Mouse (Mus musculus) 416B (cell line): Measurements from ENCODE around the gene Oas1a.
"Not testable (repeated sequence)": the region's sequence is repeated elsewhere in the genome, so short reads cannot be mapped to it uniquely, and the experiment has no call there.

Experiments
- DNase-seq: peaks from one replicate; pipeline ENCODE4 v3.0.0; 2011; ENCODE audit warnings: low read depth

Oas1a gene

DNA sequence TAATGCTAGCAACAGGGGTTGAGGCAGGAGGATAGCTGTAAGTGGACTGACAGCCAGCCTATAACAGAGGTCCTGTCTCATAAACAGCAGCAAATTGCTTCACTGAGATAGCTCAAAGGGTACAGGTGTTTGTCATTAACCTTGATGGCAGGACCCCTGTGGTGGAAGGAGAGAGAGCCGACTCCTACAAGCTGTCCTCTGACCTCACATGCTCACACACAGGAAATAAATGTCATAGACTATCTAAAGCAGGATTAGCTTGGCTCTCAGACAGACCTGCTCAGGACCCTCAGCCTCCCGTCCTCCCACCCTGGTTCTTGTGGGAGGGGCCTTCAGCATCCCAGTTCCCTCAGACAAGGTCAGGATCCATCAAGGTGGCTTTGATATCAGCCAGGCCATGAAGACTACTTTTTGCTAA lies 15.1 kb downstream of the Oas1a start:
- DNase-seq: no peak

DNA sequence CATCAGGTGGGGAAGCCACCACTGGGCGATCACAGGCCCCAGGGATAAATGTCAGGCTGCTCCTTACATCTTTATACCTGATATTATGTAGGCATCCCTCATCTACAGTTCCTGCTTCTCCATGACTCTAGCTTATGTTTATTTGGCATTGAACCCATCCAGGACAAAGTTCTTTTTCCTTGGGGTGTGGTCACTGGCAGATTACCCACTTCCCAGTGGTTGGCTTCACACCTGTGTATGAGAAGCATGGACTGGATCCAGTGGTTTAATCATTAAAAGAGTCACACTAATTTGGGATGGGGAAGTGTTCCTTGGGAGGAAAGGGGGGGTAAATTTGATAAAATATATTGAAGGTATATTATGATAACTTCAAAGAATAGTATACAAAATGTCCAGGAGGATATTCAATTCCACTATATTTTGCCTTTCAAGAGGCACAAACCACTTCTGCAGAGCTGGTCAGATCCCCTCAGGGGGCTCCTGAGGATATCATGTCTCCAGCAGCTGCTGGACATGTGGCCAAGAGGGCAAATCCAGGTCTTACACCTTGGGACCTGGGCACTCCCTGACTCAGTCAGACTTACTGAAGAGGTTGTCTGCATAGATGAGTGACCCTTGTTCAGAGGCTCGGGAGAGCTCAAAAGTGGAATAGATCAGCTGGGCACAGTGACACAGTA lies 15.6 kb downstream of the Oas1a start:
- DNase-seq: not testable (repeated sequence)

DNA sequence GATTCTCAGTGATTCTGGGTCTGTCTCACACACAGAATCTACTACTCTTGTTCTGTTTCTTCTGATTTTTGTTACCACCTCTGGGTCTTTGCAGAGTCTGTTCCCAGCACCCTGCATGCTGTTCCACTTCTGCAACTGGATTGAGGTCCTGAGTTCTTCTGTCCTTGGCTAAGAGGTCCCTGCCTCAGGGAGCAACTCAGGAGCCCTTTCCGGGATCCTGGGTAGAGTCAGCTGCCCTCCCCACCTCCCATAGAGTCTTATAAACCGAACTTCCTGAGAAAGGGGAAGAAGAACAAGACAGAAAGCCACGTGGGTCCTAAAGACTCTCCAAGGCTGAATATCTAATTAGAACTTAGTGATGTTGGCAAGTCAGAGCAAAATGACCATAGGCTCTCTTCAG lies 16.3 kb downstream of the Oas1a start:
- no peak for DNase-seq

DNA sequence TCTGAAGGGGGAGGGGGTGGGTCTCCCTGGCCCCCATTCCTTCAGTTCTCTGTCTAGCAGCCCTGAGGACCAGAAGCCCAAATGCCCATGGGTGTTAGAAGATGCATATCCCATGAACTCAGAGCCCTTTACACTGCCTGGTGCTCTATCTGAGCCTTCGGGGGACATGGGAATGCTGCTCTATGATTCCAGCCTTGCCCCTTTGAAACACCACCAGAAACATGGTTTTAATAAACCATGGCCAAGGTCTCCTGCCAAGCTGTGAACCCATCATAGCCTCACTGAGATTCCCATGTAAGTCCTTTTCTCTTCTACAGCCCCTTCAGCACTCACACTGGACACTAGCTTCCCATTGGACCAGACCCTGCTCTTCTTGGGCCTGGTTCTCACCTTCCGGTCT lies 17.3 kb downstream of the Oas1a start:
- no peak for DNase-seq

DNA sequence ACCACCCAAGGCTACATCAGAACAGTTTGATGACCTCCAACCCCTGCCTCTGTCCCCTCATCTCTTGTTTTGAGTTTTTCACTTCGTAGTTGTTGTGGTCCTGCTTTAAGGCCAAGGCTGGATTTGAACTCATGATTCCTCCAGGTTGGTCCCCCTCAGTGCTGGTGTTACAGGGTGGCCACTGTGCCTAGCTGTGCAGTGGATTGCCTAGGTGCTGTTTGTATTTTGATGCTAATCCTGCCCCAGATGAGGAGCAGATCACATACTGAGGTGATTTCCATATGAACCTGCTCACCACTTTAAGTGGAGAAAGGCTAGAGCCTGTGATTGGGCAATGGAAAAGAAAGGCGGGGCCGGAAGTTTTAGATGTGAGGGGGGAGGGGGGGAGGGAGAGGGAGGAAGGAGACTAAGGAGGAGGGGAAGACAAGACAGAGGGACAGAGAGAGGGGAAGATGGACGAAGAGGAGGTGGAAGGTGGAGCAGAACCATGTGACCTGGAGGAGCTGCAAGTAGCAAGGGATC lies 19.0 kb downstream of the Oas1a start:
- not testable (repeated sequence) for DNase-seq

DNA sequence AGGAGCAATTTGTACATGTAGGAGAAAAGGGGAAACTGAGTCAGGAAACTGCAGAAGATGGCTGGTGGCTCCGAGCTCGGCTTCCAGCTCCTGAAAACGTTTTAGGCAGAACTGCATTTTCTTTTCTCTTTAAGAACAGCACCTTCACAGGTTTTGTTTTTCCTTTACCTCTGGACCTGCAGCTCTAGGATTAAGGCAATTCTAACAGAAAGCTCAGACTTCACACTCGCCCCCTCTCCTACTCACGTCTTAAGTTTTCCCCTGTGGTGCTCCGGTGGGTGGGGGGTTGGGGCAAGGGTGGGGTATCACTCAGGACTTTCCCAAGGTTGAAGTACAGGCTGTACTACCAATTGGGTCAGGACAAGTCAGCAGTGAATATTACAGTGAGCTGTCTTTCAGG lies 19.5 kb downstream of the Oas1a start:
- DNase-seq: no peak

DNA sequence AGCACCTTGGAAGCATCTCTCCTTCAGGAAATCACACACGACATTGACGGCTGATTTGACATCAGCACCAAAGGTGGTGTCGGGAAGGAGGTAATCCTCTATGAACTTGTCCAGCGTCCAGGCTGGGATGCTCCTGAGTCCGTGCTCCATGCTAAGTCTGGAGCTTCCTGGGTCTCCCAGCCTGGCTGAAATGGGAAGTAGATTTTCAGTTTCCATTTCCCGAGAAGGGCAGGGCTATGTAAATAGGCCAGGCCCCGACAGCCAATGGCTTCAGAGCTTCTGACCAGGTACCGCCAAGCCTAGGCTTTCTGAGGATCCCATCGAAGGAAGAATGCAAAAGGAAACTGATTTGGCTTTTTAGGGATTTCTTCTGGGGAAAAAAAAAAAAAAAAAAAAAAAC lies 19.9 kb downstream of the Oas1a start, which contains the start of gene Oas1g:
Oas1g (minus strand) TSS at position 201 of the 400 bp plus-strand sequence.
- DNase-seq: not testable (repeated sequence)

DNA sequence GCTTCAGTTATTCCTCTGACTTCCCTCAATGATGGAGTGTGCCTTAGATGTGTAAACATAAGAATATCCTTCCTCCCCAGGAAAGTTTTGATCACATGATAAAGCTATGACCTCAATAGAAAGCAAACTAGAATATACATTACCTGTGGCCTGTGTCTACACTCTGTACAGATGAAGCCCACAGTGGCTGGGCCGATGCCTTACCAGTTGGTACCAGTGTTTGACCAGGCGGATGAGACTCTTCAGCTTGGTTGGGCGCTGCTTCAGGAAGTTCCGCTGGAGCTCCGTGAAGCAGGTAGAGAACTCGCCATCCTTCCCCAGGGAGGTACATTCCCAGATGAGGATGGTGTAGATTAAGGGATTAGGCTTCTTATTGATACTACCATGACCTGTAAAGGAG lies 25.6 kb downstream of the Oas1a start:
- not testable (repeated sequence) for DNase-seq

DNA sequence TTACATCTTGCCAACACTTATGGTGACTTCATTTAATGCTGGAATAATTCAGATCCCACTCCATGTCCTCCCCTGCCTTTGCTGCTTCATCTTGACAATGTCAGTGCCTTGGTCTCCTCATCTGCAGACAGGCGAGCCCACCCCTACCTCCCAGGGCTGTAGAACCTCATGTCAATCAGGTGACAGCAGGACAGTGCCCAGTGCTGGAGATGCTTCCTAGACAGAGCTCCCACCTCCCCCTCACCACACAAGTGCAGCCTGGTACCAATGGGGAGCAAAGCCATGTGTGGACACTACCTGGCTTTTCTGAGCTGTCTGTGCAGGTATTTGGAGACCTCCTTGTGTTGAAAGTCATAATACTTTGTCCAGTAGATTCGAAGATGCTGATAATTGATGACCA lies 28.5 kb downstream of the Oas1a start:
- DNase-seq: not testable (repeated sequence)

DNA sequence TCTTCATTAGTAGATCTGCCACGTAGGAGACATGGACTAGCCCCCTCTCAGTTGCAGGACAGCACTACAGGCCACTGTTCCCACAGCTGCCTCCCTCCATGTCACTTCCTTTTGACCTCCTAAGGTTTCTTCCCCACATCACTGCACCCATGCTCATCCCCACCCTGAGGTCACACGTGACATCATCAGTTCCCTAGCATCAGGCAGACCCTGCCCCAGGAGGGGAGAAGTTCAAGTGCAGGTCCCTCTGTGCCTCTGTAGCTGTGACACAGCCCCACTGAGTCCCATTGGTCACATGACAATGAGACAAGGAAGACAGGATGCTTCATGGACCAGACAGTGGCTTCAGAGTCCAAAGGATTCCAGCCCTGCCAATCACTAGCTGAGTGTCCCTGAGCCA lies 29.9 kb downstream of the Oas1a start:
- not testable (repeated sequence) for DNase-seq

DNA sequence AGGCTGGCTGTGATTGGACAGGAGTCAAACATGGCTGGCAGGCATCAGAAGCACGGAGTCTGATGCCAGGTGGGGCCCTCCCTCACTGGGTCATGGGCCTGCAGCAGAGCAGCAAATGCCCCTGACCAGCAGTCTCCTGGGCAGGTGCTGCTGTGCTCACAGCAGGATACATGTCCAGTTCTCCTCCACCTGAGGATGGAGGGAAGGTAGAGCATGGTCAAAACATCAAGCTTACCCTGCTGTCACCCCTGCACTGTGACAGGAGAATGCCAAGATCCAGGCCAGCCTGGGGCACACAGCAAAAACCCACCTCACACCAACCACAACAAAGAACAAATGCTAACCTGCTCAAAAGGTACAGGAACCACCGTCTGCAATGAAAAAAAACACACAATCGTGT lies 30.5 kb downstream of the Oas1a start:
- DNase-seq: not testable (repeated sequence)

DNA sequence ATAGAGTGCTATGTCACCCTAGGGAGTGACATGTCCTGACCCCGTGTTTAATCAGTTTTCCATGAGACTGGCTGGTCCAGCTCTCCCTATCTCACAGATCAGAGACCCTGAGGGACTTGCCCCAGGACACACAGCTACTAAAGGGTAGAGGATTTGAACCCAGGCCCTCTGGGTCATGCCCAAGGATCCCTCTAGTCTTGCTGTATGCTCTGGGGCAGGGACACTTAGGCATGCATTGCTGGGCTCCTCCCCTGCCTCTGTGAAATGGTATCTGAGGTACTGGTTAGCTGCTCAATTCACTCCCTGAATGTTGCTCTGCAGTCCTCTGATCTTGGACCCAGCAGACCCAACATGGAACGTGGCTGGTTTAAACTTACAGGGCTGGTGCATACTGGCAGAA lies 35.9 kb downstream of the Oas1a start:
- no peak for DNase-seq

DNA sequence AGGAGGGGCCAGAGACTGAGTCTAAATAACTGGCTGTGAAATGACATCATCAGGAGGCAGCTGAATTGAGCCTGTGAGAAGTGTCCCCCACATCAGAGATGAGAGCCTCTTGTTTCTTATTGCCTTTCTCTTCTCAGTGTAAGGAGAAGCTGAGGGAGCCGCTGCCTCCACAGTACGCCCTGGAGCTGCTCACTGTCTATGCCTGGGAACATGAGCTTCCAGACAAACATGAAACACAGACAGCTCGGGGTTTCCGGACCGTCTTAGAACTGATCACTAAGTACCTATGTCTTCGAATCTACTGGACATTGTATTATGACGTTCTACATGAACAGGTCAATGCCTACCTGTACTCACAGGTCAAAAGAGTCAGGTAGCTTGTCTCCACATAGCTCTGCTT lies 36.5 kb downstream of the Oas1a start:
- no peak for DNase-seq

DNA sequence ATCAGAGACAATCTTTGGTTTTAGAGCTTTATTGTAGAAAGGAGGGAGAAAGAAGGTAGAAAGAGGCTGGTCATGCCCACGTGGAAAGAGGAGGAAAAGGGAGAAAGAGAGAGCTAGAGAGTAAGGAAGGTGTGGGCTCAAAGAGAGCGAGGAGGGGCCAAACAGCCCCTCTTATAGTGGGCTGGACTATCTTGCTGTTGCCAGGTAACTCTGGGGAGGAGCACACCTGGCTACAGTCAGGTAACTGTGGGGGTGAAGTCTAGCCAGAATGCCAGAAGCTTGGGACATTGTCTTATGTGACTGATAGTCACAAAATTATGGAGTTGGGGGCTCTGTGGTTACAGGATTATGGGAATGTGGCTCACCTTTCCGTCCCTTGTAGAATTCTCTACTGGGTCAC lies 37.2 kb downstream of the Oas1a start:
- no peak for DNase-seq

DNA sequence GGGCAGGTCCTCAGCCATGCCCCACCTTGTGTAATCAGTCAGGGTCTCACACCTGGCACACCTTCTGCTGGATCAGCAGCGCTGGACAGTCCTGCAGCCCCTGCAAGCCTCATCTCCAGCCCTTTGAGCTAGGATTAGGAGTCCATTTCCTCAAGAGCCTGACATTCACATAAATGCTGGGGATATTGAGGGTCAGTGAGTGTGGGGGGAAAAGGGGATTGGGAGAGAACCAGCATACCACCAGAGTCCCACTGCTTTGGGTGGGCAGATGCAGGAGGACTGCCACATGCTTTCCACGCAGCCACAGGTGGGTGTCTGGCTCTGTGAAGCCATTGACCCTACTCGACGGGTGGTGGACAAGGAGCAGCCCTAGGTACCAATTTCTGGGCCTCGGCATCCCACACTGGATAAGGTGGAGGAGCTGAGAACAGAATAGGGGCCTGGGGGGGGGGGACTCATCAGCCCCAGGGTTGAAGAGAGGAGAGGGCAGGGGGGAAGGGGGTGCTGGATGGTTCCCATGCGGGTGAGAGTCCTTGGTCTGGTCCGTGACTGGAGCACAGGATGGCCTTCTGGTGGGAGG lies 37.8 kb downstream of the Oas1a start:
- no peak for DNase-seq

DNA sequence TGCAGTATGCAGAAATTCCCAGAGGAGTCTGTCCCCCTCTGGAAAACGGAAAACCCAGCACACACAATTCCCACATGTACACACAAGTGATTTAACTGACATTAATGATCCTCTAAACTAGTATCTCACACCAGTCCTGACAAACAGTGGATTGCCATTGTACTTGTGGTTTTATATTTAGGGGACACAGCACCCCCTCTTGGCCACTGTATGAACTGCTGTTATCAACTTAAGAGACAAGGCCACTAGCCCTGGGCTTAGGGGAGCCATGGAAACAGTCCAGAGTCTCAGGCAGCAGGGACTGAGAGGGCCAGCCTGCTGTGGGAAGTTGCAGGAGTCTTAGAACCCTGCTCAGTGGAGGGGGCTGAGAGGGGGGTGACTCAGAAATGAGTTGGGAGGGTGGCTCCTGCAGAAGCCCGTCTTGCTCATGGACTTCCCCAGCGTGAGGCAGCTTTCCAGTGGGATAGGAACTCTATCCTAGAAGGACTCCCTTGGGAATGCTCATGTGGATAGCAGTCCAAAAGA lies 41.9 kb downstream of the Oas1a start:
- DNase-seq: peak; percentile 79

DNA sequence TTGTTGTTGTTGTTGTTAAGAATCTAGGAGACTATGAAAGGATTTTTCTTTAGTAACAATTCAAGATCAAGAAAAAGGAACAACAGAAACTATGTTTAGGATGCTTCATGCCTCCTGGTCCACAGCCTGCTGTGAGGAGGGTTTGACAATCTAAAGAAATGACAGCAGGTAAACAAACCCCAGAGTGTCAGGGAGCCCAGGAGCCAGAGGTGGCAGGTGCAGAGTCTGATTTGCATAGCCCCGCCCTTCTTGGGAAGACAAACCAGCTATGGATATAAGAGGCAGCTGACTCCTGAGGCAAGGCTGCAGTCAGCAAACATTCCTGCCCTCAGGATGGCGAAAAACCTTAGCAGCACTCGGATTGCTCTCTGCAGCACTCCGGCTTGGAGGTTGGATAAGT lies 46.2 kb downstream of the Oas1a start, which contains the start of gene Oas1h:
Oas1h (plus strand) TSS at position 301 of the 400 bp plus-strand sequence.
- DNase-seq: no peak

DNA sequence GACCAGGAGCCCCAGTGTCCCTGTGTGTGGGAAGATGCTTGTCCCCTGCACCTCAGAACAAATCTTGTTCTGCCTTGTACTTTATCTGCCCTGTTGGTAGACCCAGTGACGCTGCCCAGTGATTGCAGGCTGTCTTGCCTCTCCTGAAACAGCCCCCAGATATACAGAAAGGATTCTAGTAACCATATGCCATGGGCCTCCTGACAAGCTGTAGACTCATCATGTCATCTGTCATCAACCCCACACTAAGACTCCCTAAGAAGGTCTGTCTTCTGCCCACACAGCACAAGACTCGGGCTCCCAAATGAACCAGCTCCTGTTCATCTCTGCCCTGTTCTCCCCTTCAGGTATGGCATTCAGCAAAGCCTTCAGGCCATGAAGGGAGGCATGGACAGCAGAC lies 48.1 kb downstream of the Oas1a start:
- no peak for DNase-seq

DNA sequence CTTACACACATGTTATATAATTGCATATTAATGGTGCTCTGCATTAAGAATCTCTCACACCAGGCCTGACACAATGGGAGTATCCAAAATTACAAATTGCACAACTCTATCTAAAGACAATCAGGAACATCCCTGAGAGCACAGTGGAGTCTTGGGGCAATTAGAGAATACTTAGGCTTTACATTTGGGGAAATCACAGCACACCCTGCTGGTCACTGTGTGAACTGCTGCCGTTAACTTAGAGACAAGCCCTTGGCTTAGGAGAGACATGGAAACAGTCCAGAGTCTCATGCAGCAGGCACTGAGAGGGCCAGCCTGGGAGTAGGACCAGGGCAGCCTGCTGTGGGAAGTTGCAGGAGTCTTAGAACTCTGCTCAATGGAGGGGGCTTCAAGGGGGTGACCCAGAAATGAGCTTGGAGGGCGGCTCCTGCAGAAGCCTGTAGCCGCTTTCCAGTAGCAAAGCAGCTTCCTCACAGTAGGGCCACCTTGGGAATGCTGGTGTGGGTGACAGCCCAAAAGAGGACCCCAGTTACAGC lies 57.7 kb downstream of the Oas1a start:
- peak; percentile 73 for DNase-seq

DNA sequence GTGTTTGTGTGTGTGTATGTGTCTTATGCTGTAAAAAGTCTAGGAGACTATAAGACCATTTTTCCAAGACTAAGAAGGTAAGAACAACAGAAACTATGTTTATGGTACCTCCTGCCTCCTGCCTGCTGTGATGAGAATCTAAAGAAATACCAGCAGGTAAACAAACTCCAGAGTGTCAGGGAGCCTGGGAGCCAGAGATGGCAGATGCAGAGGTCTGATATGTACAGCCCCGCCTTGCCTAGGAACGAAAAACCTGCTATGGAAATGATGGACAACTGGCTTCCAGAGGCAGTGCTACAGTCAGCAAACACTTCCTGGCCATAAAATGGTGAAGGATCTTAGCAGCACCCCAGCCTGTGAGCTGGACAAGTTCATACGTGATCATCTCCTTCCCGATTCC lies 60.3 kb downstream of the Oas1a start, which contains the start of gene Oas1f:
Oas1f (plus strand) TSS at position 301 of the 400 bp plus-strand sequence.
- DNase-seq: no peak
